Mouse (Mus musculus) olfactory bulb, adult 2 months (tissue): ENCODE measurements around the gene Pdap1.

Experiments used
- CTCF ChIP-seq: fragments of 200-500 bp; IDR thresholded peaks from 2 replicates; pipeline ENCODE4 v1.5.1; 2012; ENCODE audit warnings: low read depth, mild to moderate bottlenecking, low read length, moderate library complexity; ENCODE audit not compliant: insufficient read depth
- POLR2A ChIP-seq: fragments of 200-500 bp; IDR thresholded peaks from 2 replicates; pipeline ENCODE4 v1.6.1; 2012; ENCODE audit warnings: mild to moderate bottlenecking, low read depth, low read length, moderate library complexity; ENCODE audit not compliant: insufficient read depth

GRCm38 (mm10) chr5:145088186-145088585 is 51.9 kb downstream of the Pdap1 start:
- TF ChIP-seq POLR2A: no peak
- TF ChIP-seq CTCF: no peak
